Mouse (Mus musculus): ENCODE measurements at regions not wholly inside any gene's neighbourhood (a gene's known extent, or its start where the extent isn't known, plus 50 kb on each side); places are given as distances from the start of the nearest gene placed in this dataset.

GRCm38 (mm10) chr13:32530926-32531512 lies 192.5 kb upstream of the Gmds start:
- Histone ChIP-seq H3K27me3 (no peaks in the 10 kb centered on the region), H3K4me2 (no peak overlapping the region), H3K27ac (no peak overlapping the region), H3K36me3 (no peaks in the 10 kb centered on the region), H3K9me3 (no peaks in the 10 kb centered on the region), H3K9ac (no peak overlapping the region), H3K4me3 (no peak overlapping the region), H3K4me1 (no peaks in the 10 kb centered on the region)
- no peak for ATAC-seq (ENCODE audit: insufficient number of reproducible peaks, low FRiP score, low TSS enrichment, low read depth)
- 66% methylated on average over 3 of the region's 3 CpGs for WGBS

- Histone ChIP-seq H3K4me2 (peak overlapping the region; percentile 19; the same call in 1 of the 2 replicates), H3K27ac (peak overlapping the region; percentile 69), H3K36me3 (no peaks in the 10 kb centered on the region), H3K4me1 (peaks cover 18% of the 10 kb centered on the region), H3K27me3 (no peaks in the 10 kb centered on the region; the same call in 1 of the 2 replicates), H3K9ac (no peak overlapping the region), H3K9me3 (no peaks in the 10 kb centered on the region), H3K4me3 (no peak overlapping the region)
- ATAC-seq (ENCODE audit: insufficient number of reproducible peaks, low FRiP score, low TSS enrichment, low read depth), result peak; percentile 14; the same call in 1 of the 2 replicates
- 14% methylated on average over 16 of the region's 16 CpGs for WGBS
Observed at GRCm38 (mm10) chr13:32518611-32519344, 180.2 kb upstream of the Gmds start.

- Histone ChIP-seq H3K4me3 (no peak overlapping the region), H3K36me3 (no peaks in the 10 kb centered on the region), H3K27ac (no peak overlapping the region), H3K4me1 (peaks cover 18% of the 10 kb centered on the region), H3K9me3 (no peaks in the 10 kb centered on the region), H3K27me3 (no peaks in the 10 kb centered on the region; the same call in 1 of the 2 replicates), H3K4me2 (no peak overlapping the region), H3K9ac (no peak overlapping the region)
- WGBS, result 49% methylated on average over 8 of the region's 8 CpGs
- ATAC-seq (ENCODE audit: insufficient number of reproducible peaks, low FRiP score, low TSS enrichment, low read depth), result no peak
Observed at GRCm38 (mm10) chr13:32517514-32517913, 179.0 kb upstream of the Gmds start.

GRCm38 (mm10) chr13:32509231-32510023 lies 170.9 kb upstream of the Gmds start:
- Histone ChIP-seq H3K4me2 (no peak overlapping the region), H3K27me3 (no peaks in the 10 kb centered on the region), H3K27ac (no peak overlapping the region), H3K9ac (no peak overlapping the region), H3K4me1 (peaks cover 9% of the 10 kb centered on the region), H3K9me3 (no peaks in the 10 kb centered on the region), H3K36me3 (no peaks in the 10 kb centered on the region), H3K4me3 (no peak overlapping the region)
- no peak for ATAC-seq (ENCODE audit: insufficient number of reproducible peaks, low FRiP score, low TSS enrichment, low read depth)
- 62% methylated on average over 5 of the region's 5 CpGs for WGBS

- 67% methylated on average over 3 of the region's 3 CpGs for WGBS
- H3K27ac ChIP-seq, result no peak overlapping the region
- H3K4me2 ChIP-seq, result no peak overlapping the region
- no peaks in the 10 kb centered on the region for H3K9me3 ChIP-seq
- H3K9ac ChIP-seq, result no peak overlapping the region
- H3K36me3 ChIP-seq, result no peaks in the 10 kb centered on the region
- H3K4me1 ChIP-seq, result peaks cover 9% of the 10 kb centered on the region
- no peak overlapping the region for H3K4me3 ChIP-seq
- no peak for ATAC-seq (ENCODE audit: insufficient number of reproducible peaks, low FRiP score, low TSS enrichment, low read depth)
- H3K27me3 ChIP-seq, result no peaks in the 10 kb centered on the region
Observed at GRCm38 (mm10) chr13:32508447-32508846, 169.9 kb upstream of the Gmds start.

GRCm38 (mm10) chr13:32507825-32508224 lies 169.3 kb upstream of the Gmds start:
- Histone ChIP-seq H3K4me3 (no peak overlapping the region), H3K4me2 (no peak overlapping the region), H3K9me3 (no peaks in the 10 kb centered on the region), H3K9ac (no peak overlapping the region), H3K27ac (no peak overlapping the region), H3K36me3 (no peaks in the 10 kb centered on the region), H3K27me3 (no peaks in the 10 kb centered on the region), H3K4me1 (peaks cover 9% of the 10 kb centered on the region)
- ATAC-seq (ENCODE audit: insufficient number of reproducible peaks, low FRiP score, low TSS enrichment, low read depth), result no peak
- WGBS, result 81% methylated on average over 2 of the region's 2 CpGs

- Histone ChIP-seq H3K9me3 (no peaks in the 10 kb centered on the region), H3K4me1 (peaks cover 38% of the 10 kb centered on the region), H3K9ac (no peak overlapping the region), H3K4me2 (no peak overlapping the region), H3K27me3 (peaks cover 11% of the 10 kb centered on the region; the same call in 1 of the 2 replicates), H3K36me3 (no peaks in the 10 kb centered on the region), H3K4me3 (no peak overlapping the region), H3K27ac (no peak overlapping the region)
- ATAC-seq (ENCODE audit: insufficient number of reproducible peaks, low FRiP score, low TSS enrichment, low read depth), result no peak
- 66% methylated on average over 8 of the region's 8 CpGs for WGBS
Observed at GRCm38 (mm10) chr13:32498205-32498790, 159.8 kb upstream of the Gmds start.

- no peak for ATAC-seq (ENCODE audit: insufficient number of reproducible peaks, low FRiP score, low TSS enrichment, low read depth)
- Histone ChIP-seq H3K4me2 (no peak overlapping the region), H3K27me3 (peaks cover 11% of the 10 kb centered on the region; the same call in 1 of the 2 replicates), H3K9me3 (no peaks in the 10 kb centered on the region), H3K9ac (no peak overlapping the region), H3K4me3 (no peak overlapping the region), H3K27ac (no peak overlapping the region), H3K36me3 (no peaks in the 10 kb centered on the region), H3K4me1 (peaks cover 52% of the 10 kb centered on the region)
- 72% methylated on average over 2 of the region's 2 CpGs for whole genome bisulfite sequencing
Observed at GRCm38 (mm10) chr13:32496263-32496662, 157.7 kb upstream of the Gmds start.

GRCm38 (mm10) chr13:32495063-32495462 lies 156.5 kb upstream of the Gmds start:
- Histone ChIP-seq H3K4me3 (no peak overlapping the region), H3K36me3 (no peaks in the 10 kb centered on the region), H3K4me2 (peak overlapping the region; percentile 19; the same call in 1 of the 2 replicates), H3K9ac (no peak overlapping the region), H3K9me3 (no peaks in the 10 kb centered on the region), H3K4me1 (peaks cover 46% of the 10 kb centered on the region), H3K27me3 (peaks cover 11% of the 10 kb centered on the region; the same call in 1 of the 2 replicates), H3K27ac (no peak overlapping the region)
- ATAC-seq (ENCODE audit: insufficient number of reproducible peaks, low FRiP score, low TSS enrichment, low read depth), result no peak
- WGBS, result 22% methylated on average over 6 of the region's 6 CpGs

- Histone ChIP-seq H3K27ac (no peak overlapping the region), H3K9me3 (no peaks in the 10 kb centered on the region), H3K4me3 (no peak overlapping the region), H3K4me1 (peaks cover 46% of the 10 kb centered on the region), H3K36me3 (no peaks in the 10 kb centered on the region), H3K4me2 (no peak overlapping the region), H3K27me3 (peaks cover 11% of the 10 kb centered on the region; the same call in 1 of the 2 replicates), H3K9ac (no peak overlapping the region)
- 47% methylated on average over 7 of the region's 7 CpGs for WGBS
- no peak for ATAC-seq (ENCODE audit: insufficient number of reproducible peaks, low FRiP score, low TSS enrichment, low read depth)
Observed at GRCm38 (mm10) chr13:32493806-32494205, 155.3 kb upstream of the Gmds start.

- Histone ChIP-seq H3K4me1 (peaks cover 46% of the 10 kb centered on the region), H3K36me3 (no peaks in the 10 kb centered on the region), H3K4me2 (peak overlapping the region; percentile 35), H3K27ac (peak overlapping the region; percentile 40; the same call in 1 of the 2 replicates), H3K9ac (no peak overlapping the region), H3K27me3 (peaks cover 11% of the 10 kb centered on the region; the same call in 1 of the 2 replicates), H3K9me3 (no peaks in the 10 kb centered on the region), H3K4me3 (no peak overlapping the region)
- WGBS, result 14% methylated on average over 7 of the region's 7 CpGs
- ATAC-seq (ENCODE audit: insufficient number of reproducible peaks, low FRiP score, low TSS enrichment, low read depth), result no peak; the same call in 1 of the 2 replicates
Observed at GRCm38 (mm10) chr13:32493309-32493708, 154.8 kb upstream of the Gmds start.
